Mouse (Mus musculus): ENCODE results near the gene Apeh. TPM values are rescaled to one million over a fixed set of nuclear protein-coding genes. Genes with fewer than 3 reads are reported as not detected.

Gene Apeh
- polyA plus RNA-seq, 1 experiment from 2014 or later: 58.6 TPM

DNA sequence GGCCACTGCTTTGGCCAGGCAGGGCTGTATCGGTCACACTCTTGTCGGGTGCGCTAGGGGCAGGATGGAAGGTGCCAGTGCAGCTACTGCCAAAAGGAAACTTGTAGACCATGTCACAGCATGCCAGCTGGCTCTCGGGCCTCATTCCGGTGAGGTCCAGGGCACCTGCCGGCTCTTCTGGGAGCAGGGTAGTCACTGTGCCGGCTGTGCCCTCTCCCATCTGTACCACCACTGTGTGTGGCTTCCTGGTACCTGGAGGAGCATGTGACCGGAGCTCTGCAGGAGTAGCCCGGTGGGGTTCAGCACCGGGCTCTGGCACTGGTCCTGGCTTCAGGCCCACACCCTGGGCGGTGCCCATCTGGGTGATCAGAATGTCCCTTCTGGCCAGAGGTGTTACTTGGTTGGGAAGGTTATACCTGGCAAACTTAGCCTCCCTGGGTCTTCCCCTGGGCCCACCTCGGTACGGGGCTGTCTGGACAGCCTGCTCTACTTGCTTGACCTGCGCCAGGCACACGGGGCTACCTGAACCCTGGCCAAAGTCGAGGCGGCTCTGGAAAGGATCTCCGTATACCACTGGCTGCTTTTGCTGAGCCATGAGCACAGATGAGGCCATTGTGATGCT lies 18.4 kb upstream of the Apeh start:
- WGBS: 92% methylated on average over 18 of the region's 18 CpGs
- peaks cover 68% of the 10 kb centered on the region for H3K36me3 ChIP-seq
- no peak overlapping the region for H3K9ac ChIP-seq
- no peaks in the 10 kb centered on the region for H3K9me3 ChIP-seq (replicated peaks)
- no peak overlapping the region for H3K4me2 ChIP-seq (replicated peaks)
- H3K4me1 ChIP-seq: peaks cover 8% of the 10 kb centered on the region
- H3K27ac ChIP-seq: no peak overlapping the region
- ATAC-seq (ENCODE audit: low FRiP score): no peak
- H3K4me3 ChIP-seq: no peak overlapping the region
- peaks cover 27% of the 10 kb centered on the region for H3K27me3 ChIP-seq

DNA sequence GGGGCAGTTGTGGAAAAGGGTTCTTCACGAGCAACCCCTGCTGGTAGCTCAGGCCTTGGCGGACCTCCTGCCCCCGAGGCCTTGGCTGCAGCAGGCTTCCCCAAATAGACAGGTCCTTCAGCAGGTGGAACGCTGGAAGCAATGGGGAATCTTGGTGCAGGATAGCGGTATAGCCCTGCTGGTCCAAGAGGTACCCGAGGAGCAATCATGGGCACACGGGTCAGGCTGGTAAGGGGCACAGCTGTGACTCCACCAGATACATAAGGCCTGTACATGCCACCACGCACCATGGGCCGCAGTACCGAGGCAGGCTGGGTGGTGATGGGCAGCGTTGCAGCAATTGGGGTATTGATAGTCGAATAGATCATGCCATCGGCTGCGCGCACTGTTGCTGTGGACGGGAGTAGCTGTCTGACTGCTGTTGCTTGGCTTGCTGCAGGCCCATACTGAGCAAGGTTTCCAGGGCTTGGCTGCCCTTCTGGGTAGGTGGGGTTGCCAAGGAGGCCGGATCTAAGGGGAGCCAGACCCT lies 17.3 kb upstream of the Apeh start:
- peaks cover 66% of the 10 kb centered on the region for H3K36me3 ChIP-seq
- 0 out of 2 replicates have a peak overlapping the region, but pooled peaks have one; percentile 27 for H3K9ac ChIP-seq
- H3K9me3 ChIP-seq (replicated peaks): no peaks in the 10 kb centered on the region
- peaks cover 27% of the 10 kb centered on the region for H3K27me3 ChIP-seq
- ATAC-seq (ENCODE audit: low FRiP score): no peak
- WGBS: 75% methylated on average over 17 of the region's 17 CpGs
- H3K4me3 ChIP-seq: no peak overlapping the region; the same call in 1 of the 2 replicates
- H3K27ac ChIP-seq: no peak overlapping the region
- peaks cover 8% of the 10 kb centered on the region for H3K4me1 ChIP-seq
- H3K4me2 ChIP-seq (replicated peaks): peak overlapping the region; percentile 38

DNA sequence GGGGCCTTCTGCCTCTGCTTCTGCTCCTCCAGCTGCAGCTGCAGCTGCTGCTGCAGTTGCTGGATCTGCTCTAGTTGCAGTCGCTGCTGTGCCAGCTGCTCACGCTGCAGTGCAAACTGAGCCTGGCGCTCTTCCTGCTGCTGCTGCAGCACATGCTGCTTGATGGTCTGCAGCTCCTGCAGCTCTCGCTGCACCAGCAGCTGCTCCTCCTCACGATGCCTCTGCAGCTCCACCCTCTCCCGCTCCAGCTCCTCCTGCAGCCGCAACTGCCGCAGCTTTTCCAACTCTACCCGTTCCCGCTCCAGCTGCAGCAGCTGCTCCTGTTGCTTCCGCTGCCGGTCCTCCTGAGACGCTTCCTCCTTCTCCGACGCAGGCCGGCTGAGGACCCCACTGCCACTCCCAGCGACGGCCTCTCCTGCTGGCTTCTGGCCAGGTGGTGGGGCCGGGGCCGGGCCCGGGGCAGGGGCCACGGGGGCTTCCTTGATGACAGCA lies 16.7 kb upstream of the Apeh start:
- Histone ChIP-seq H3K27me3 (peaks cover 27% of the 10 kb centered on the region), H3K4me1 (peaks cover 8% of the 10 kb centered on the region), H3K4me3 (peak overlapping the region; percentile 23), H3K27ac (0 out of 2 replicates have a peak overlapping the region, but pooled peaks have one; percentile 17), H3K9me3 (replicated peaks) (no peaks in the 10 kb centered on the region), H3K4me2 (replicated peaks) (peak overlapping the region; percentile 38), H3K9ac (0 out of 2 replicates have a peak overlapping the region, but pooled peaks have one; percentile 27), H3K36me3 (peaks cover 65% of the 10 kb centered on the region)
- 17% methylated on average over 22 of the region's 22 CpGs for WGBS
- no peak for ATAC-seq (ENCODE audit: low FRiP score)

DNA sequence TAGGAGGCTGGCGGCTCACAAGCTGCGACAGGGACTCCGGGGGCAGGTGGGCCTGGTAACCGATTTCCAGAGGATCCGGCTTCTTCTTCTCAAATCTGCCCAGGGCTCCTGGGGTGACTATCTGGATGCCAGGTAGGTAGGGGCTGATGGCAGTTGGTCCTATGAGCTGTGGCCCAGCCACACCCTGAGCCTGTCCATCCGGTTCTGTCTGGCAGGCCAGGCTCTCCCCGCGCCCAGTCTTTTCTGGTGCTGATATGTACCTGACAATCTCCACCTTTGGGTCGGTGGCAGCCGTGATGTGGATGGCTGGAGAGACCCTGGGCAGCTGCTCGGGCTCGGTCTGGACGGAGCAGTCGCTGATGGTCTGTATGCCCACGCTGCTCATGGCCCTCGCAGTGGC lies 15.8 kb upstream of the Apeh start:
- Histone ChIP-seq H3K4me3 (no peak overlapping the region), H3K36me3 (peaks cover 61% of the 10 kb centered on the region), H3K4me1 (peaks cover 16% of the 10 kb centered on the region), H3K27me3 (peaks cover 26% of the 10 kb centered on the region), H3K9me3 (replicated peaks) (no peaks in the 10 kb centered on the region), H3K4me2 (replicated peaks) (no peak overlapping the region), H3K27ac (no peak overlapping the region), H3K9ac (no peak overlapping the region)
- 84% methylated on average over 16 of the region's 16 CpGs for WGBS
- ATAC-seq (ENCODE audit: low FRiP score): no peak

DNA sequence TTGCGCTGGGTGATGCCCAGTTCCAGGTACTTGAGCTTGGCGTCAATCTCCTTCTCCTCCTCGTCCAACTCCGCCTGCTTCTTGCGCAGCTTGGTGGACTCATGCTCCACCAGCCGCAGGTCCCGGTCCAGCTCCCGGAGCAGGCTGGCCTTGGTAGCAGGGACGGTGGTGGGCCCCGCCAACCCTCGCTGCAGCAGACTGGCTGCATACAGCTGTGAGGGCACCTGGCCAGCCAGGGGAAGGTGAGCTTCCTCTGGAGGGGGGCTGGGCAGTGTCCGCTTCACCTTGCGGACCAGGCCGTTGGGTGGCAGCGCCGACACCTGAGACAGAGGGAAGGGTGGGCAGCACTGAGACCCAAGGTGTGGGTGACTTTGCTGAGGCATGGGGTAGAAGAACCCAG lies 13.5 kb upstream of the Apeh start:
- H3K27me3 ChIP-seq: peaks cover 18% of the 10 kb centered on the region
- H3K4me2 ChIP-seq (replicated peaks): no peak overlapping the region
- H3K4me1 ChIP-seq: peaks cover 23% of the 10 kb centered on the region
- H3K9me3 ChIP-seq (replicated peaks): no peaks in the 10 kb centered on the region
- no peak overlapping the region for H3K9ac ChIP-seq
- no peak overlapping the region for H3K27ac ChIP-seq
- H3K36me3 ChIP-seq: peaks cover 47% of the 10 kb centered on the region
- H3K4me3 ChIP-seq: no peak overlapping the region
- 94% methylated on average over 16 of the region's 16 CpGs for WGBS
- ATAC-seq (ENCODE audit: low FRiP score): no peak

DNA sequence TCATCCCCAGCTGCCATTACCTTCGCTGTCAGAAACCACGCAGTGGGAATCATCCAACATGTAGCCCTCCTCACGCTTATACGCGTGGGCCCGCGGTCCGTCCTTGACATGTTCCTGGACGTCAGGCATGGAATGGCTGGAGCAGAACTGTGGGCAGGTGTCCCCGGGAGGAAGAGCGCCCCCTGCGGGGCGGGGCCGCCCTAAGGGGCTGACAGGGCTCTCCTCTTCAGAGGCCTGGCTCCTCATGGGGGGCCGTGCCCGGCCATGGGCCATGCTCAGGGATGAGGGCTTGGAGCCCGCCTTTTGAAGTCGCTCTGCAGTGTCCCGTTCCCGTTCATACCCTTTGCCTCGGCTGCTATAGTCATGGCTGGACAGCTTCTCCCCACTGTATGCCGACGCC lies 11.7 kb upstream of the Apeh start:
- no peak overlapping the region for H3K4me3 ChIP-seq
- peaks cover 52% of the 10 kb centered on the region for H3K36me3 ChIP-seq
- no peak overlapping the region for H3K27ac ChIP-seq
- H3K27me3 ChIP-seq: 0 out of 2 replicates have a peak, but pooled peaks cover 9% of the 10 kb centered on the region
- H3K9me3 ChIP-seq (replicated peaks): no peaks in the 10 kb centered on the region
- peaks cover 20% of the 10 kb centered on the region for H3K4me1 ChIP-seq
- H3K9ac ChIP-seq: no peak overlapping the region
- H3K4me2 ChIP-seq (replicated peaks): no peak overlapping the region
- ATAC-seq (ENCODE audit: low FRiP score): no peak
- WGBS: 88% methylated on average over 23 of the region's 23 CpGs

DNA sequence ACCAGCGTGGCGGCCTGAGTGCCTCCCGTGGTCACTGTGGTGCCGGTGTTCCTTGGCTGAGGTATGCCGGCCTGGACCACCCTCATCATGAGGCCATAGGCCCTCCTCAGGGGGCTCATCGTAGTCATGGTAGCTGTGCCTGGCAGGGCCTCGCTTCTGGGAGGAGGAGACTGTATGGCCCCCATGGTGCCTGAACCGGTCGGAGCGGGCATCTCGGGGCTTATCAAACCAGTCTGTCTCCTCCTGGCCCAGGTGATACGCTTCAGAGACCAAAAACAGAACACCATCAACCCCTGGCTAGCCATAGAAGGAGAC lies 11.1 kb upstream of the Apeh start:
- WGBS: 71% methylated on average over 12 of the region's 12 CpGs
- H3K27me3 ChIP-seq: 0 out of 2 replicates have a peak, but pooled peaks cover 6% of the 10 kb centered on the region
- peaks cover 15% of the 10 kb centered on the region for H3K4me1 ChIP-seq
- ATAC-seq (ENCODE audit: low FRiP score): no peak
- no peaks in the 10 kb centered on the region for H3K9me3 ChIP-seq (replicated peaks)
- peaks cover 51% of the 10 kb centered on the region for H3K36me3 ChIP-seq
- H3K4me3 ChIP-seq: no peak overlapping the region
- 0 out of 2 replicates have a peak overlapping the region, but pooled peaks have one; percentile 34 for H3K4me2 ChIP-seq (replicated peaks)
- peak overlapping the region; percentile 36 for H3K9ac ChIP-seq
- peak overlapping the region; percentile 12; the same call in 1 of the 2 replicates for H3K27ac ChIP-seq

DNA sequence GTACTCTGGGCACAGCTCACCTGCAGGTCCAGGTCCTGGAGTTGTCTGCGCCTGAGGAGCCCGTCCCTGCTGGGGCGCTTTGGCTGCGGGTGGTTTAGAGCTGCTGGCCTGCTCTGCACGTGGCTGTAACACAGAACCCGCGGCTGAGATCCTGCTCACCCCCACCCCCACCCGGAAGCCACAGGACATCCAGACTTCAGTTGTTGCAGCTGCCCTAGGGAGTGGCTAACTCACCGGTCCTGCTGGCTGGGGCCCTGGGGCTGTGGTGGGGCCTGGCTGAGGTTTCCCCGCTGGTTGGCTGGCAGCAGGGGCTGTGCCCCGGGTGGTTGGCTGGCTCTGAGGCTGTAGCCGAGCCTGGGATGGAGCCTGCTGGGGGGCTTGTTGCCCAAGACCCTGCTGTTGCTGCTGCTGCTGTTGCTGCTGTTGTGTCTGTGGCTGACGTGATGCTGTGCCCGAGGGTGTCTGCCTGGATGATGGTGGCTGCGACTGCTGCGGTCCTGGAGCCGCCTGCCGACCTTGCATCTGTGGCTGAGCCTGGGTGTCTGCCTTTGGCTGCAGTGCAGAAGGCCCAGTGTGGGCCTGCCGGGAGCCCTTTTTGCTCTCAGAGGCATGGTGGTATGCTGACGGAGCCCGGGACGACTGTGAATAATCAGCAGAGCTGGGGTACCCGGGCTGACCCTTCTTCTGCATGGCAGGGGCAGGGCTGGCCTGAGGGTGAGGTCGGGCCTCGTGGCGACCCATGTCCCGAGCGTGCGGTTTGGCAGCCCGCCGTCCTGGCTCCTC lies 10.6 kb upstream of the Apeh start:
- H3K27ac ChIP-seq: peak overlapping the region; percentile 12; the same call in 1 of the 2 replicates
- 35% methylated on average over 31 of the region's 31 CpGs for WGBS
- H3K27me3 ChIP-seq: 0 out of 2 replicates have a peak, but pooled peaks cover 6% of the 10 kb centered on the region
- ATAC-seq (ENCODE audit: low FRiP score): peak; percentile 35
- H3K9me3 ChIP-seq (replicated peaks): no peaks in the 10 kb centered on the region
- H3K4me3 ChIP-seq: no peak overlapping the region
- H3K4me1 ChIP-seq: peaks cover 15% of the 10 kb centered on the region
- H3K9ac ChIP-seq: peak overlapping the region; percentile 36
- peaks cover 45% of the 10 kb centered on the region for H3K36me3 ChIP-seq
- peak overlapping the region; percentile 34 for H3K4me2 ChIP-seq (replicated peaks)

DNA sequence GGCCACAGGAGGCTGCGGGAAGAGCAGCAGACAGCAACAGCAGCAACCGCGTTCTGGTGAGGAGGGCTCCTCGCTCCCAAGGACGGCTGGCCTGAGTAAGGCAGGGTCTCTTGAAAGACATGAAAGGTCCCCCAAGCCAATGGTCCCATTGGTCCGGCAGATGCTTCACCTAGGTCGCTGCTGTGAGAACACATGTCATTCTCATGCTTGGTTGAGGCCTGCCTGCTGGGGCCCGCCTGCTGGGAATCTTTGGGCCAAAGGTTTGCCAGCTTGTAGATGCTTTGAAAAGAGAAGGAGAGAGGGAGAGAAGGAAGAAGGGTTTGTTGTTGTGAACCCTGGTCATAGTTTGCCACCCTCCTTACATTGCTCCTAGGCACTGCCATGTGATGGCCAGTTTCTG lies 5.2 kb upstream of the Apeh start:
- ATAC-seq (ENCODE audit: low FRiP score): no peak
- 73% methylated on average over 8 of the region's 8 CpGs for WGBS
- no peak overlapping the region for H3K4me2 ChIP-seq (replicated peaks)
- H3K9ac ChIP-seq: no peak overlapping the region
- H3K4me1 ChIP-seq: peaks cover 9% of the 10 kb centered on the region
- H3K36me3 ChIP-seq: peaks cover 43% of the 10 kb centered on the region
- no peak overlapping the region for H3K27ac ChIP-seq
- H3K27me3 ChIP-seq: no peaks in the 10 kb centered on the region
- H3K4me3 ChIP-seq: no peak overlapping the region
- no peaks in the 10 kb centered on the region for H3K9me3 ChIP-seq (replicated peaks)

DNA sequence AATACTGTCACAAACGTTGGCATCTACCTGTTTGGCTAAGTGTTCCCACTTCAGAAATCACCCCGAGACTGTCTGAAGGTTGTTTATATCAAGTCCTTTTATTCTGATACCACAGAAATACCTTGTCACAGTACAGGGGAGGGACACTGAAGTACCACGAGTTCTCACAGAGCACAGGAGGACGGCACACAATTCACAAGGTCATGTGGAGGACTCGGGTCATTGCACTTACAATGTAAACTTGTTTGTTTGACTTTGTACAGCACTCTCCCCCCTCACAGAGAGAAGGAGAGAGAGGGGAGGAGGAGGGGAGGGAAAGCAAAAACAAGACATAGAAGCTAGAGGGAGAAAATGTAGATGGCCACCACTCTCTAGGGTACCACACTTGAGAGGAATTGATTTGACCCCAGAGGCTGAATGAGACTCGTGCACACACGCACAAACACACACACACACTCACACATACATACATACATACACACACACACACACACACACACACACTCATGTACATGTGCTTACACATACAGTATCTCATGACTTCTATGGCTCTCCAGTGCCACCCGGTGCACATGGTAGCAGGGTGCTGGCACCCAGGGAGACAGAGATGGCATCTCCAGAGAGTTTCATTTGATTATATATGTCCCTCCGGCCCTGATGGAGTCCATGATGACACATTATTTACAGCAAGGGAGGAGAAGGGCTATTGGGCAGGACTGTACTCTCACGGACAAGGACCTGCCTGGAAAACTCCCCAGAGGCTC lies 1.7 kb upstream of the Apeh start:
- H3K27ac ChIP-seq: peak overlapping the region; percentile 23; the same call in 1 of the 2 replicates
- H3K36me3 ChIP-seq: peaks cover 38% of the 10 kb centered on the region
- H3K4me2 ChIP-seq (replicated peaks): no peak overlapping the region
- WGBS: 62% methylated on average over 10 of the region's 10 CpGs
- H3K4me3 ChIP-seq: no peak overlapping the region
- no peak for ATAC-seq (ENCODE audit: low FRiP score)
- H3K9me3 ChIP-seq (replicated peaks): no peaks in the 10 kb centered on the region
- H3K27me3 ChIP-seq: no peaks in the 10 kb centered on the region
- no peak overlapping the region for H3K9ac ChIP-seq
- peaks cover 18% of the 10 kb centered on the region for H3K4me1 ChIP-seq

DNA sequence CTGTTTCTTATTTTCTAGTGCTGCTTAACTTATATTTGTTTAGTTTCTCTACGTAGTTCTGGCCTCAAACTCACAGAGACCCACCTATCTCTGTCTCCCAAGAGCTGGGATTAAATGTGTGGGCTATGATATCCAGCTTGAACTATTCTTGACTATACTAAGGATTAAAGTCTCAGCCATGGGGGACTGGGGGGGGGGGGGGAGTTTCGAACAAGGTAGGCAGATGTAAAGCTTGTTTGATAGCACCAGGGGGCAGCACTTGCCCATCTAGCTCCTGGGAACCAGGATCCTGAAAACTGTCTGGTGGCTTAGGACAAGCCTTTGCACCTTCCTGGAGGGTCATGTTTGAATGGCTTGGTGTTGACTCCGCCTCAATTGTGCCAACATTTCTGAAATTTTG lies 1.1 kb upstream of the Apeh start:
- no peaks in the 10 kb centered on the region for H3K27me3 ChIP-seq
- 0 out of 2 replicates have a peak overlapping the region, but pooled peaks have one; percentile 76 for H3K27ac ChIP-seq
- ATAC-seq (ENCODE audit: low FRiP score): no peak
- H3K4me2 ChIP-seq (replicated peaks): peak overlapping the region; percentile 94
- no peaks in the 10 kb centered on the region for H3K9me3 ChIP-seq (replicated peaks)
- H3K4me3 ChIP-seq: peak overlapping the region; percentile 88
- no peak overlapping the region for H3K9ac ChIP-seq
- H3K4me1 ChIP-seq: peaks cover 18% of the 10 kb centered on the region
- WGBS: 12% methylated on average over 3 of the region's 3 CpGs
- H3K36me3 ChIP-seq: peaks cover 40% of the 10 kb centered on the region

DNA sequence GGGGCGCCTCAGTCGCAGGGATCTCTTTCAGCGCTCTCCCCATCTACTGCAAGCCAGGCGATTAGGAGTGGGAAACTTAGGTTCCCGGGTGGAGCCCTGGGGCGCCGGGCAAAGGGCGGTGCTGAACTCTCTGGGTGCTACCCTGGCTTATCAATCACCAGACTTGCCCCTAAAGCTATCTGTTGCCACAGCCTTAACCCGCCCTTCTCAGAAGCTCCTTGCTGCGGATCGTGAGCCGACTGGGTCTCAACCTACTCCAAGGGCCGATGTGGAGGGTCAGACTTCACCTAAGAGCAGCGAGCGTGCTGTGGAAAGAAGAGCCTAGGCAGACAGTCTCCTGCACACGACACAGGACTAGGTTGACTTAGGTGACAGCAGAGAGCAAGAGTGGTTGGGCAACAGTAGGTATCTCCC lies 599 bp upstream of the Apeh start:
- peak overlapping the region; percentile 88 for H3K4me3 ChIP-seq
- peak overlapping the region; percentile 76 for H3K27ac ChIP-seq
- no peaks in the 10 kb centered on the region for H3K9me3 ChIP-seq (replicated peaks)
- no peaks in the 10 kb centered on the region for H3K27me3 ChIP-seq
- H3K36me3 ChIP-seq: peaks cover 45% of the 10 kb centered on the region
- H3K9ac ChIP-seq: peak overlapping the region; percentile 87
- WGBS: 0% methylated on average over 16 of the region's 16 CpGs
- H3K4me2 ChIP-seq (replicated peaks): peak overlapping the region; percentile 94
- ATAC-seq (ENCODE audit: low FRiP score): peak; percentile 57
- peaks cover 18% of the 10 kb centered on the region for H3K4me1 ChIP-seq
